Mouse (Mus musculus) MEL (cell line): ENCODE results near the gene Syce2. TPM values are rescaled to one million over a fixed set of nuclear protein-coding genes. Genes with fewer than 3 reads are reported as not detected.
A peak's percentile ranks its signal among the peaks of the same experiment; 100 is the strongest.

Experiments used
- DNase-seq: peaks from one replicate; pipeline ENCODE4 v3.0.0; 2011; ENCODE audit warnings: low read depth, low spot score
- H3K27ac ChIP-seq: 2 replicates; pipeline ENCODE4 v1.5.1; 2012; ENCODE audit warnings: low read depth, mild to moderate bottlenecking, control low read depth, low read length, moderate library complexity; ENCODE audit not compliant: control insufficient read depth
- H3K27me3 ChIP-seq, 2 experiments: fragments of 150-350 bp in 1 of 2; sonication (generic) in 1 of 2; 2 replicates each; pipeline ENCODE4 v1.6.1; 2012; ENCODE audit warnings: low read length in 2 of 2, mild to moderate bottlenecking in 2 of 2, improper control_type of control experiment in 1 of 2, moderate library complexity in 1 of 2; ENCODE audit not compliant: insufficient read depth in 2 of 2, control insufficient read depth in 1 of 2
- H3K36me3 ChIP-seq, 2 experiments: 2 replicates each; pipeline ENCODE4 v1.6.1; 2012 to 2014; ENCODE audit warnings: low read length in 2 of 2, improper control_type of control experiment in 1 of 2, inconsistent platforms in 1 of 2, mild to moderate bottlenecking in 1 of 2; ENCODE audit not compliant: insufficient read depth in 2 of 2, control insufficient read depth in 1 of 2
- H3K4me1 ChIP-seq, 2 experiments: fragments of 150-350 bp in 1 of 2; sonication (generic) in 1 of 2; 2 replicates each; pipeline ENCODE4 v1.6.1; 2012; ENCODE audit warnings: low read length in 2 of 2, improper control_type of control experiment in 1 of 2, mild to moderate bottlenecking in 1 of 2; ENCODE audit not compliant: insufficient read depth in 2 of 2, control insufficient read depth in 1 of 2
- H3K4me3 ChIP-seq, 2 experiments: fragments of 150-350 bp in 1 of 2; sonication (generic) in 1 of 2; 2 replicates each; pipeline ENCODE4 v1.5.1; 2012; ENCODE audit warnings: low read depth in 2 of 2, low read length in 2 of 2, mild to moderate bottlenecking in 2 of 2, moderate library complexity in 2 of 2, control low read depth in 1 of 2, improper control_type of control experiment in 1 of 2; ENCODE audit not compliant: control insufficient read depth in 1 of 2, insufficient read depth in 1 of 2
- H3K79me2 ChIP-seq: 2 replicates; pipeline ENCODE4 v1.6.1; 2012; ENCODE audit warnings: mild to moderate bottlenecking, low read length, moderate library complexity; ENCODE audit not compliant: control insufficient read depth, poor library complexity, insufficient read depth
- H3K9ac ChIP-seq: 2 replicates; pipeline ENCODE4 v1.6.1; 2012; ENCODE audit warnings: low read depth, mild to moderate bottlenecking, control low read depth, low read length, moderate library complexity; ENCODE audit not compliant: control insufficient read depth, poor library complexity, severe bottlenecking
- H3K9me3 ChIP-seq: fragments of 150-350 bp; sonication (generic); replicated peaks from 2 replicates; pipeline ENCODE4 v1.6.1; 2012; ENCODE audit warnings: mild to moderate bottlenecking, low read length, improper control_type of control experiment, moderate library complexity; ENCODE audit not compliant: insufficient read depth
- BHLHE40 ChIP-seq: IDR thresholded peaks from 2 replicates; pipeline ENCODE4 v1.6.1; 2012; ENCODE audit warnings: low read depth, mild to moderate bottlenecking, inconsistent platforms, low read length, improper control_type of control experiment, borderline replicate concordance
- CHD1 ChIP-seq: IDR thresholded peaks from 2 replicates; pipeline ENCODE4 v1.6.1; 2012; ENCODE audit warnings: low read depth, mild to moderate bottlenecking, inconsistent platforms, low read length, improper control_type of control experiment
- CHD2 ChIP-seq: IDR thresholded peaks from 2 replicates; pipeline ENCODE4 v1.6.1; 2011; ENCODE audit warnings: low read length, improper control_type of control experiment
- CTCF ChIP-seq, 3 experiments: IDR thresholded peaks in 2 of 3; conservative IDR thresholded peaks in 1 of 3; 2 replicates each; pipeline ENCODE4 v1.5.1; 2011 to 2012; ENCODE audit warnings: low read length in 3 of 3, low read depth in 2 of 3, mild to moderate bottlenecking in 2 of 3, improper control_type of control experiment in 1 of 3, inconsistent platforms in 1 of 3, mixed read lengths in 1 of 3, moderate library complexity in 1 of 3; ENCODE audit not compliant: control insufficient read depth in 1 of 3, insufficient read depth in 1 of 3, poor library complexity in 1 of 3, severe bottlenecking in 1 of 3
- E2F4 ChIP-seq: IDR thresholded peaks from 2 replicates; pipeline ENCODE4 v1.6.1; 2011; ENCODE audit warnings: low read depth, low read length, improper control_type of control experiment, borderline replicate concordance
- ELF1 ChIP-seq: IDR thresholded peaks from 2 replicates; pipeline ENCODE4 v1.6.1; 2014; ENCODE audit warnings: low read depth, mild to moderate bottlenecking, inconsistent platforms, low read length, improper control_type of control experiment, moderate library complexity
- EP300 ChIP-seq, 2 experiments: IDR thresholded peaks; 2 replicates each; pipeline ENCODE4 v1.6.1; 2011; ENCODE audit warnings: improper control_type of control experiment in 2 of 2, low read length in 2 of 2, low read depth in 1 of 2, mild to moderate bottlenecking in 1 of 2
- ETS1 ChIP-seq: IDR thresholded peaks from 2 replicates; pipeline ENCODE4 v1.6.1; 2012; ENCODE audit warnings: low read depth, mild to moderate bottlenecking, inconsistent platforms, low read length, improper control_type of control experiment, moderate library complexity
- GABPA ChIP-seq: IDR thresholded peaks from 2 replicates; pipeline ENCODE4 v1.6.1; 2012; ENCODE audit warnings: low read depth, mild to moderate bottlenecking, inconsistent platforms, low read length, improper control_type of control experiment, moderate library complexity
- GATA1 ChIP-seq: IDR thresholded peaks from 2 replicates; pipeline ENCODE4 v1.6.1; 2011; ENCODE audit warnings: low read depth, low read length, improper control_type of control experiment
- HCFC1 ChIP-seq: IDR thresholded peaks from 2 replicates; pipeline ENCODE4 v1.6.1; 2012; ENCODE audit warnings: low read depth, mild to moderate bottlenecking, inconsistent platforms, low read length, improper control_type of control experiment, moderate library complexity
- JUND ChIP-seq: IDR thresholded peaks from 2 replicates; pipeline ENCODE4 v1.6.1; 2011; ENCODE audit warnings: low read depth, mild to moderate bottlenecking, improper control_type of control experiment, low read length
- KAT2A ChIP-seq: conservative IDR thresholded peaks from 2 replicates; pipeline ENCODE4 v1.6.1; 2012; ENCODE audit warnings: low read depth, low read length, improper control_type of control experiment, inconsistent platforms
- MAFK ChIP-seq: IDR thresholded peaks from 2 replicates; pipeline ENCODE4 v1.6.1; 2011; ENCODE audit warnings: low read depth, mild to moderate bottlenecking, low read length, improper control_type of control experiment, borderline replicate concordance
- MAX ChIP-seq: IDR thresholded peaks from 2 replicates; pipeline ENCODE4 v1.6.1; 2011; ENCODE audit warnings: low read length, improper control_type of control experiment
- MAZ ChIP-seq: IDR thresholded peaks from 2 replicates; pipeline ENCODE4 v1.6.1; 2012; ENCODE audit warnings: low read depth, mild to moderate bottlenecking, inconsistent platforms, low read length, improper control_type of control experiment
- MEF2A ChIP-seq: IDR thresholded peaks from 2 replicates; pipeline ENCODE4 v1.6.1; 2014; ENCODE audit warnings: low read depth, mild to moderate bottlenecking, inconsistent platforms, low read length, improper control_type of control experiment; ENCODE audit not compliant: poor library complexity, insufficient replicate concordance, severe bottlenecking; ENCODE audit errors: extremely low read depth
- MXI1 ChIP-seq: IDR thresholded peaks from 2 replicates; pipeline ENCODE4 v1.6.1; 2011; ENCODE audit warnings: mild to moderate bottlenecking, low read depth, low read length, improper control_type of control experiment
- MYB ChIP-seq: IDR thresholded peaks from 2 replicates; pipeline ENCODE4 v1.6.1; 2011; ENCODE audit warnings: mild to moderate bottlenecking, low read depth, low read length, improper control_type of control experiment
- MYC ChIP-seq: IDR thresholded peaks from 2 replicates; pipeline ENCODE4 v1.6.1; 2011; ENCODE audit warnings: low read depth, mild to moderate bottlenecking, low read length, improper control_type of control experiment, moderate library complexity
- NELFE ChIP-seq: IDR thresholded peaks from 2 replicates; pipeline ENCODE4 v1.6.1; 2011; ENCODE audit warnings: low read depth, low read length, improper control_type of control experiment
- NRF1 ChIP-seq: IDR thresholded peaks from 2 replicates; pipeline ENCODE4 v1.6.1; 2014; ENCODE audit warnings: low read depth, mild to moderate bottlenecking, inconsistent platforms, low read length, improper control_type of control experiment, moderate library complexity; ENCODE audit not compliant: poor library complexity, insufficient read depth, severe bottlenecking
- POLR2A ChIP-seq, 2 experiments: IDR thresholded peaks; 2 replicates each; pipeline ENCODE4 v1.6.1; 2011 to 2012; ENCODE audit warnings: low read length in 2 of 2, mild to moderate bottlenecking in 2 of 2, control low read depth in 1 of 2, improper control_type of control experiment in 1 of 2, low read depth in 1 of 2, moderate library complexity in 1 of 2; ENCODE audit not compliant: control insufficient read depth in 1 of 2, insufficient read depth in 1 of 2, poor library complexity in 1 of 2
- POLR2AphosphoS2 ChIP-seq: IDR thresholded peaks from 2 replicates; pipeline ENCODE4 v1.6.1; 2011; ENCODE audit warnings: low read length, improper control_type of control experiment
- POLR2AphosphoS5 ChIP-seq: IDR thresholded peaks from 2 replicates; pipeline ENCODE4 v1.6.1; 2012; ENCODE audit warnings: low read depth, borderline replicate concordance, mild to moderate bottlenecking, inconsistent platforms, low read length, moderate library complexity, mixed read lengths
- RAD21 ChIP-seq: IDR thresholded peaks from 2 replicates; pipeline ENCODE4 v1.6.1; 2011; ENCODE audit warnings: mild to moderate bottlenecking, low read depth, low read length, improper control_type of control experiment
- RCOR1 ChIP-seq: IDR thresholded peaks from 2 replicates; pipeline ENCODE4 v1.6.1; 2012; ENCODE audit warnings: low read depth, mild to moderate bottlenecking, inconsistent platforms, low read length, improper control_type of control experiment
- SIN3A ChIP-seq: IDR thresholded peaks from 2 replicates; pipeline ENCODE4 v1.6.1; 2012; ENCODE audit warnings: low read length, improper control_type of control experiment, inconsistent platforms
- SMC3 ChIP-seq: IDR thresholded peaks from 2 replicates; pipeline ENCODE4 v1.6.1; 2011; ENCODE audit warnings: low read depth, low read length, improper control_type of control experiment
- TAL1 ChIP-seq: IDR thresholded peaks from 2 replicates; pipeline ENCODE4 v1.6.1; 2012; ENCODE audit warnings: mild to moderate bottlenecking, inconsistent platforms, low read length, moderate library complexity, mixed read lengths
- TBP ChIP-seq: IDR thresholded peaks from 2 replicates; pipeline ENCODE4 v1.8.0; 2011; ENCODE audit warnings: low read depth, low read length, improper control_type of control experiment
- TCF12 ChIP-seq: IDR thresholded peaks from 2 replicates; pipeline ENCODE4 v1.6.1; 2014; ENCODE audit warnings: low read depth, mild to moderate bottlenecking, inconsistent platforms, low read length, improper control_type of control experiment, moderate library complexity
- UBTF ChIP-seq: IDR thresholded peaks from 2 replicates; pipeline ENCODE4 v1.6.1; 2012; ENCODE audit warnings: low read depth, mild to moderate bottlenecking, inconsistent platforms, low read length, improper control_type of control experiment, moderate library complexity, borderline replicate concordance; ENCODE audit not compliant: insufficient read depth
- USF1 ChIP-seq: IDR thresholded peaks from 2 replicates; pipeline ENCODE4 v1.6.1; 2014; ENCODE audit warnings: low read depth, mild to moderate bottlenecking, inconsistent platforms, low read length, improper control_type of control experiment, moderate library complexity
- USF2 ChIP-seq, 2 experiments: IDR thresholded peaks; 2 replicates each; pipeline ENCODE4 v1.6.1; 2011 to 2012; ENCODE audit warnings: improper control_type of control experiment in 2 of 2, low read length in 2 of 2, borderline replicate concordance in 1 of 2, inconsistent platforms in 1 of 2, low read depth in 1 of 2, mild to moderate bottlenecking in 1 of 2; ENCODE audit not compliant: insufficient read depth in 1 of 2
- ZC3H11A ChIP-seq: IDR thresholded peaks from 2 replicates; pipeline ENCODE4 v1.6.1; 2012; ENCODE audit warnings: low read depth, mild to moderate bottlenecking, inconsistent platforms, low read length, improper control_type of control experiment
- ZKSCAN1 ChIP-seq: IDR thresholded peaks from 2 replicates; pipeline ENCODE4 v1.6.1; 2012; ENCODE audit warnings: low read depth, mild to moderate bottlenecking, inconsistent platforms, low read length, improper control_type of control experiment, moderate library complexity
- ZNF384 ChIP-seq: IDR thresholded peaks from 2 replicates; pipeline ENCODE4 v1.6.1; 2012; ENCODE audit warnings: low read depth, mild to moderate bottlenecking, inconsistent platforms, low read length, improper control_type of control experiment
- polyA plus RNA-seq, 2 experiments: library from polyadenylated mRNA; stranded (reverse) in 1 of 2; unstranded in 1 of 2; fragments of >175 nt in 1 of 2; fragments of >200 nt in 1 of 2; gene quantifications; 2 replicates each; pipeline versions ENCODE4 v1.2.1 to v1.2.4; 2012; ENCODE audit warnings: low replicate concordance in 2 of 2, low read depth in 1 of 2; ENCODE audit not compliant: insufficient read length in 2 of 2, insufficient read depth in 1 of 2, missing spikeins in 1 of 2
- total RNA-seq: library from RNA; depleted of rRNA; stranded (reverse); fragments of 300-350 nt; gene quantifications from 2 replicates; pipeline ENCODE4 v1.2.3, GENCODE M21; 2012

Syce2 gene
- total and polyA plus RNA-seq, 3 experiments, result 75.5 to 115 TPM; not detected in 1

DNA sequence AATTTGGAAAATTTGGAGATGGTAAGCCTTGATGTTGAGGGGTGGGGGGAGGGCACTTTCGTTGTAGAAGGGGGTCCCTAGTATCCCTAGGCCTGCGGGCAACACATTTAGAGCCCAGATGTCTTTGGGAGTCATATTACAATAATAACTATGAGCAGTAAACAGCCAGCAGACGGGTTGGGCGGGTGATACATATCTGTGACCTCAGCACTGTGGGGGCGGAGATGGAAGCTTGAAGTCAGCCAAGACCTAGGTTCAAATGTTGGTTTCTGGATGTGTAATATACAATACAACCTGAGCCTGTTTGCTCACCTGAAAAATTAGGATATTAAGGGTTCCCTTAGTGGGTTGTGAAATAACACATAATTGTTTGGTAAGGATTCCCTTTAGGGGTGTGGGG, 38.0 kb downstream of the Syce2 start:
- Histone ChIP-seq H3K9ac (peak overlapping the region; percentile 96), H3K79me2 (peaks cover 28% of the 10 kb centered on the region), H3K9me3 (no peaks in the 10 kb centered on the region), H3K27me3 (no peaks in the 10 kb centered on the region), H3K36me3 (peaks cover 4 to 31% of the 10 kb centered on the region in 2 experiments; a peak in 3 of 4 replicates), H3K4me3 (peak overlapping the region; percentile 74 to 94), H3K4me1 (peaks cover 2 to 44% of the 10 kb centered on the region in 2 experiments; a peak in 3 of 4 replicates), H3K27ac (peak overlapping the region; percentile 95)
- peak; percentile 88 for DNase-seq
- TF ChIP-seq GABPA (no peak), POLR2AphosphoS2 (no peak), TCF12 (peak; percentile 43; the same call in 1 of the 2 replicates), CTCF (IDR thresholded peaks at IDR 0.05 in 2 of 3, conservative IDR thresholded peaks at IDR 0.05 in 1 of 3; ENCODE audit: control insufficient read depth in 1 of 3, insufficient read depth in 1 of 3, low read depth in 2 of 3, low read length in 3 of 3, poor library complexity in 1 of 3, severe bottlenecking in 1 of 3) (no peak), CHD2 (no peak), POLR2A (IDR thresholded peaks at IDR 0.05; ENCODE audit: control insufficient read depth in 1 of 2, insufficient read depth in 1 of 2, low read depth in 1 of 2, low read length in 2 of 2, poor library complexity in 1 of 2) (no peak; a peak in 1 of 4 replicates), MXI1 (peak; percentile 41), NELFE (peak; percentile 24; the same call in 1 of the 2 replicates), UBTF (no peak), MAZ (no peak), NRF1 (no peak), ZKSCAN1 (no peak), MAFK (no peak), RCOR1 (no peak), GATA1 (peak; percentile 48; the same call in 1 of the 2 replicates), MYB (no peak), USF2 (IDR thresholded peaks at IDR 0.05; ENCODE audit: borderline replicate concordance in 1 of 2, insufficient read depth in 1 of 2, low read depth in 1 of 2, low read length in 2 of 2) (no peak), MAX (no peak), TAL1 (0 out of 2 replicates have a peak, but pooled peaks have one; percentile 11), RAD21 (no peak), ZNF384 (no peak), ELF1 (no peak), SIN3A (peak; percentile 72), BHLHE40 (no peak), KAT2A (no peak), USF1 (no peak), JUND (no peak), E2F4 (no peak), TBP (peak; percentile 60), ZC3H11A (no peak), CHD1 (no peak), MYC (no peak), ETS1 (peak; percentile 60), MEF2A (no peak), EP300 (IDR thresholded peaks at IDR 0.05; ENCODE audit: low read depth in 1 of 2, low read length in 2 of 2) (peak in 1 of 2 experiments; percentile 45; a peak in 2 of 4 replicates), POLR2AphosphoS5 (no peak), HCFC1 (no peak), SMC3 (no peak)
